Mouse (Mus musculus) kidney, embryonic 16.5 days (tissue): Measurements from ENCODE around the gene Cd81. TPM values are rescaled to one million over a fixed set of nuclear protein-coding genes. Genes with fewer than 3 reads are reported as not detected.

Experiments
- ATAC-seq: fragments of 200-750 bp; cut with Nextera tagmentation; 2 replicates; pipeline ENCODE4 v1.8.0; 2017; ENCODE audit warnings: moderate TSS enrichment; ENCODE audit not compliant: low FRiP score, low TSS enrichment
- H3K27ac ChIP-seq: fragments of 300-500 bp; sonication (generic); 2 replicates; pipeline ENCODE4 v1.5.1; 2014; ENCODE audit warnings: low read length
- H3K27me3 ChIP-seq: fragments of 300-500 bp; sonication (generic); 2 replicates; pipeline ENCODE4 v1.6.1; 2014; ENCODE audit warnings: low read length, control low read depth, mixed read lengths; ENCODE audit not compliant: insufficient read depth
- H3K36me3 ChIP-seq: fragments of 300-500 bp; sonication (generic); 2 replicates; pipeline ENCODE4 v1.6.1; 2014; ENCODE audit warnings: low read length, control low read depth, mixed read lengths; ENCODE audit not compliant: insufficient read depth
- H3K4me1 ChIP-seq: fragments of 300-500 bp; sonication (generic); 2 replicates; pipeline ENCODE4 v1.6.1; 2014; ENCODE audit warnings: low read length, control low read depth, mixed read lengths; ENCODE audit not compliant: insufficient read depth
- H3K4me2 ChIP-seq: fragments of 300-500 bp; sonication (generic); replicated peaks from 2 replicates; pipeline ENCODE4 v1.6.1; 2014; ENCODE audit warnings: low read depth, low read length
- H3K4me3 ChIP-seq: fragments of 300-500 bp; sonication (generic); 2 replicates; pipeline ENCODE4 v1.5.1; 2014; ENCODE audit warnings: mild to moderate bottlenecking, low read length
- H3K9ac ChIP-seq: fragments of 300-500 bp; sonication (generic); replicated peaks from 2 replicates; pipeline ENCODE4 v1.6.1; 2014; ENCODE audit warnings: low read length
- H3K9me3 ChIP-seq: fragments of 300-500 bp; sonication (generic); 2 replicates; pipeline ENCODE4 v1.6.1; 2016; ENCODE audit warnings: low read length, control low read depth
- WGBS: fragments of 180-500 bp; shearing (Covaris S2); extraction: QIAGEN DNeasy Blood & Tissue Kit; methylation state at CpG from one replicate; pipeline ENCODE4 v1.1.7; 2014; 5-methylcytosine and 5-hydroxymethylcytosine counted together
- polyA plus RNA-seq: library from polyadenylated mRNA; unstranded; fragments of >200 nt; fragmentation: Nextera tagmentation; extraction: Ambion mirVana; gene quantifications from 2 replicates; pipeline ENCODE4 v1.2.1, GENCODE M21; 2015

Cd81 gene
- polyA plus RNA-seq, 1 experiment from 2014 or later = 698 TPM

DNA sequence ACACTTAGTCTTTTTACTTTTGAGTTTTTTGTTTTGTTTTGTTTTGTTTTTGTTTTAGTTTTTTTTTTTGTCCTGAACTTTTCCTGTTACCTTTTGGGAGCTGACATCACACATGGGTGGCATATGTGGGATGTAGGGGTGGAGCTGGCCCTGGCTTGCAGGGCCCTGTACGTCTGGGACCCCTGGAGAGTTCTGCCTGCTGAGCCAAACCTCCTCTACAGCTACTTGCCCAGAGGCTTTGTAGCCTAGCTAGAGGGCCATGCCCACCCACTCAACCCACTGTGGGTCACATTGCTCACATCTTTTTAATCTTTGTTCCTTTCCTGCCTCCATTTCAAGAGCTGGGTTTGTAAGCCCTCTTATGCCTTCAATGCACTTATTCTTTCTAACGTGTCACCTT lies 14.9 kb downstream of the Cd81 start:
- 0 out of 2 replicates have a peak overlapping the region, but pooled peaks have one; percentile 6 for H3K27ac ChIP-seq
- no peaks in the 10 kb centered on the region for H3K9me3 ChIP-seq
- no peak for ATAC-seq
- H3K27me3 ChIP-seq = no peaks in the 10 kb centered on the region
- H3K36me3 ChIP-seq = peaks cover 58% of the 10 kb centered on the region
- WGBS = 74% methylated on average over 2 of the region's 2 CpGs
- H3K4me2 ChIP-seq = no peak overlapping the region
- no peak overlapping the region for H3K9ac ChIP-seq
- no peak overlapping the region for H3K4me3 ChIP-seq
- H3K4me1 ChIP-seq = peaks cover 21% of the 10 kb centered on the region

GRCm38 (mm10) chr7:143067897-143068296 lies 15.4 kb downstream of the Cd81 start:
- Histone ChIP-seq H3K9me3 (no peaks in the 10 kb centered on the region), H3K27me3 (no peaks in the 10 kb centered on the region), H3K4me3 (peak overlapping the region; percentile 39; the same call in 1 of the 2 replicates), H3K4me2 (peak overlapping the region; percentile 60; the same call in 1 of the 2 replicates), H3K4me1 (peaks cover 21% of the 10 kb centered on the region), H3K27ac (peak overlapping the region; percentile 97), H3K9ac (0 out of 2 replicates have a peak overlapping the region, but pooled peaks have one; percentile 63), H3K36me3 (peaks cover 54% of the 10 kb centered on the region)
- ATAC-seq = no peak
- 79% methylated on average over 3 of the region's 3 CpGs for WGBS

DNA sequence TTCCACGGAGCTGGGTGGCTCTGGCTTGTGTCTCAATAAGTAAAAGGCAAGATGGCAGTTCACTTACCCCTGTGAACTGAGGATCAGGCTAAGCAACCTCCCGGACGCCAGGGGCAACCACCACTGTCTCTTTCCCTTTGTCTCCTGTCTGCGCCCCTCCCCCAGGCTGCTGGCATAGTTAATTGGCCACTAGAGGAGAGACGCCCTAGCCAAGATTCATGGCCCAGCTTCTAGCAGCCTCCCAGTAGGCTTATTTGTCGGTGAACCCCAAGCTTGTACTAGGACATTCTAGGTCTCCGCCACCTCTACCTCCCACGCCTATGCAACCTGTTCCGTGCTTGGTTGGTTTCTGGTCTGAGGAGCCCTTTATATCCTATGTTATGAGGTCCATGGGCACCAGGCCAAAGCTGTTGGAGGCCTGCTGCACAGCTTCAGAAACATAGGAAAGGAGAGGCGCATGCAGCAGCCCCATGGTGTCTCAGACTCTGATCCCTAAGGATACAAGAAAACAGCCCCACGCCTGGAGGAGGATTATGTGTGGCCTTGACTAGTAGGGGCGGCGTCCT lies 15.9 kb downstream of the Cd81 start:
- H3K4me3 ChIP-seq = peak overlapping the region; percentile 39
- H3K4me2 ChIP-seq = peak overlapping the region; percentile 60
- H3K27ac ChIP-seq = peak overlapping the region; percentile 97
- no peaks in the 10 kb centered on the region for H3K9me3 ChIP-seq
- H3K36me3 ChIP-seq = peaks cover 49% of the 10 kb centered on the region
- 43% methylated on average over 13 of the region's 13 CpGs for WGBS
- ATAC-seq = peak; percentile 10
- peak overlapping the region; percentile 63 for H3K9ac ChIP-seq
- H3K4me1 ChIP-seq = peaks cover 21% of the 10 kb centered on the region
- no peaks in the 10 kb centered on the region for H3K27me3 ChIP-seq

- Histone ChIP-seq H3K9ac (peak within 1 kb of the TSS; percentile 92), H3K4me1 (peaks cover 21% of the 10 kb centered on the region), H3K36me3 (peaks cover 43% of the 10 kb centered on the region), H3K27ac (peak within 1 kb of the TSS; percentile 97), H3K4me2 (peak within 1 kb of the TSS; percentile 85), H3K4me3 (peak within 1 kb of the TSS; percentile 92), H3K9me3 (no peaks in the 10 kb centered on the region), H3K27me3 (no peaks in the 10 kb centered on the region)
- WGBS = 0% methylated on average over 51 of the region's 51 CpGs
- ATAC-seq = peak; percentile 97
Measured at GRCm38 (mm10) chr7:143068882-143069591, 16.5 kb downstream of the Cd81 start, which contains the start of gene Tssc4. TSS of gene Tssc4 (plus strand) at chr7:143069249.

GRCm38 (mm10) chr7:143069751-143070400 lies 17.3 kb downstream of the Cd81 start:
- ATAC-seq = peak; percentile 0; the same call in 1 of the 2 replicates
- Histone ChIP-seq H3K4me1 (peaks cover 21% of the 10 kb centered on the region), H3K4me2 (peak overlapping the region; percentile 85), H3K36me3 (peaks cover 34% of the 10 kb centered on the region), H3K4me3 (peak overlapping the region; percentile 92), H3K9ac (peak overlapping the region; percentile 92), H3K27me3 (no peaks in the 10 kb centered on the region), H3K9me3 (no peaks in the 10 kb centered on the region), H3K27ac (peak overlapping the region; percentile 89)
- WGBS = 6% methylated on average over 30 of the region's 30 CpGs

DNA sequence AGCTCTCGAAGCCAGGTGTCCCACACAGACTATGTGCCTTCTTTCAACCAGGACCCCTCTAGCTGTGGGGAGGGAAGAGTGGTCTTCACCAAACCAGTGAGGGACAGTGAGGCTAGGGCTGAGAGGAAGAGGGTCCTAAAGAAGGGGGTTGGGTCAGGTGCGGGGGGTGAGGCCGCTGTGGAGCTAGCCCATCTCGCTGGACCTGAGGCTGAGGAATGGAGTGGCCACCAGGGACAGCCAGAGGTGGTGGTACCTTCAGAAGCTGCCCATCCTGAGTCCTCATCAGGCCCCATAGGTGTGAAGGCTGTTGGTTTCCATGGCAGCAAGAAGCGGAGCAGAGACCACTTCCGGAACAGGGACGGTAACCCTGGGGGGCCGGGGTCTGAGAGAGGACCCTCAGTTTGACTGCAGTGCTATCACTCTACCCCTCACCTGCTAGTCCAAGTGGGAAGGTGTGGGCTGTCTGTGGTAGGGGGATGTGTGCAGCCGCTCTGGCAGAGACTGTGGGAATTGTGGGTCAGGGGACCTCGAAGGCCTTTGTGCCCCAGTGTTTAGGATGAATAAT lies 18.0 kb downstream of the Cd81 start:
- Histone ChIP-seq H3K36me3 (peaks cover 27% of the 10 kb centered on the region), H3K27me3 (no peaks in the 10 kb centered on the region), H3K4me2 (peak overlapping the region; percentile 85), H3K4me3 (peak overlapping the region; percentile 92), H3K9me3 (no peaks in the 10 kb centered on the region), H3K4me1 (peaks cover 21% of the 10 kb centered on the region), H3K9ac (peak overlapping the region; percentile 92), H3K27ac (no peak overlapping the region)
- 85% methylated on average over 10 of the region's 10 CpGs for WGBS
- ATAC-seq = no peak

GRCm38 (mm10) chr7:143072605-143073004 lies 20.1 kb downstream of the Cd81 start:
- 85% methylated on average over 5 of the region's 5 CpGs for WGBS
- H3K9me3 ChIP-seq = no peaks in the 10 kb centered on the region
- no peak overlapping the region for H3K27ac ChIP-seq
- peaks cover 9% of the 10 kb centered on the region for H3K36me3 ChIP-seq
- H3K4me1 ChIP-seq = peaks cover 21% of the 10 kb centered on the region
- H3K4me2 ChIP-seq = no peak overlapping the region
- no peak overlapping the region for H3K9ac ChIP-seq
- no peaks in the 10 kb centered on the region for H3K27me3 ChIP-seq
- no peak overlapping the region for H3K4me3 ChIP-seq
- ATAC-seq = no peak

- H3K4me3 ChIP-seq = no peak overlapping the region
- no peak overlapping the region for H3K27ac ChIP-seq
- peaks cover 4% of the 10 kb centered on the region; the same call in 1 of the 2 replicates for H3K36me3 ChIP-seq
- peaks cover 18% of the 10 kb centered on the region for H3K4me1 ChIP-seq
- H3K9me3 ChIP-seq = no peaks in the 10 kb centered on the region
- 52% methylated on average over 1 of the region's 1 CpGs for WGBS
- H3K27me3 ChIP-seq = no peaks in the 10 kb centered on the region
- no peak for ATAC-seq
- no peak overlapping the region for H3K4me2 ChIP-seq
- no peak overlapping the region for H3K9ac ChIP-seq
Measured at GRCm38 (mm10) chr7:143073086-143073485, 20.5 kb downstream of the Cd81 start.

- WGBS = 75% methylated on average over 5 of the region's 5 CpGs
- H3K27me3 ChIP-seq = no peaks in the 10 kb centered on the region
- no peak for ATAC-seq
Measured at GRCm38 (mm10) chr7:143075394-143075793, 22.9 kb downstream of the Cd81 start.

More at GRCm38 (mm10) chr7:143075394-143075793, 22.9 kb downstream of the Cd81 start:
- Histone ChIP-seq H3K9ac (no peak overlapping the region), H3K4me1 (peaks cover 8% of the 10 kb centered on the region), H3K4me3 (no peak overlapping the region), H3K9me3 (no peaks in the 10 kb centered on the region), H3K36me3 (no peaks in the 10 kb centered on the region), H3K27ac (no peak overlapping the region), H3K4me2 (no peak overlapping the region)
